Mouse (Mus musculus): Measurements from ENCODE around the gene Grm3. TPM values are rescaled to one million over a fixed set of nuclear protein-coding genes. Genes with fewer than 3 reads are reported as not detected.
A peak's percentile ranks its signal among the peaks of the same experiment; 100 is the strongest.

Grm3 gene
- polyA plus RNA-seq, 1 experiment = 54.4 TPM

DNA sequence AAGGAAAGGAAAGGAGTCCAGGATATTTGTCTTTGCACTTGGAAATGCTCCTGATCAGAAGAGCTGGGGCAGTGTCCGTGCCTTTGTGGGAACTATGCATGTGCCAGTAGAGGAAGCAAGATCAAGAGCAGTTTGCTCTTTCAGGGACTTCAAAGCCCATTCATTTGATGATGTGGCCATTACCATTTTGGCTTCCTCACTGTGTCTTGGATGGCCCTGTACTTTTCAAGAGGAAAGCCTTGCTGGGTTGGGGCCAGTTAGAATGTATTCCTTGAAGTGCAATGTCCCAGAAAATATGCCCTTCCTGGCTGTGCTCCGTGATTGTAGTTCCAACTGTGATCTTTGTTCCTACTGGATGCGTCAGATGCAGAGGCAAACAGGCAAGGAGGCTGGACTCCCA, 167.3 kb downstream of the Grm3 start:
- no peak for TF ChIP-seq POLR2A (IDR thresholded peaks at IDR 0.05; ENCODE audit: extremely low read depth, insufficient read depth, low read length)
- no peak for TF ChIP-seq CTCF (IDR thresholded peaks at IDR 0.05; ENCODE audit: extremely low read depth, insufficient read depth, low read length)
- H3K27ac ChIP-seq (ENCODE audit: insufficient read depth, low read length) = no peak overlapping the region
- no peak overlapping the region for H3K4me3 ChIP-seq (ENCODE audit: insufficient read depth, low read length)
- no peaks in the 10 kb centered on the region; the same call in 1 of the 2 replicates for H3K4me1 ChIP-seq (ENCODE audit: control insufficient read depth, insufficient read depth, low read length)

GRCm38 (mm10) chr5:9540822-9541557, 184.0 kb downstream of the Grm3 start:
- TF ChIP-seq POLR2A (IDR thresholded peaks at IDR 0.05; ENCODE audit: extremely low read depth, insufficient read depth, low read length) (no peak), CTCF (IDR thresholded peaks at IDR 0.05; ENCODE audit: extremely low read depth, insufficient read depth, low read length) (peak; percentile 49; the same call in 1 of the 2 replicates)
- no peak overlapping the region for H3K4me3 ChIP-seq (ENCODE audit: insufficient read depth, low read length)
- H3K27ac ChIP-seq (ENCODE audit: insufficient read depth, low read length) = peak overlapping the region; percentile 71
- H3K4me1 ChIP-seq (ENCODE audit: control insufficient read depth, insufficient read depth, low read length) = no peaks in the 10 kb centered on the region; the same call in 1 of the 2 replicates

- Histone ChIP-seq H3K27ac (ENCODE audit: insufficient read depth, low read length) (no peak overlapping the region), H3K4me3 (ENCODE audit: insufficient read depth, low read length) (no peak overlapping the region), H3K4me1 (ENCODE audit: control insufficient read depth, insufficient read depth, low read length) (peaks cover 3% of the 10 kb centered on the region; the same call in 1 of the 2 replicates)
- TF ChIP-seq POLR2A (IDR thresholded peaks at IDR 0.05; ENCODE audit: extremely low read depth, insufficient read depth, low read length) = no peak
- TF ChIP-seq CTCF (IDR thresholded peaks at IDR 0.05; ENCODE audit: extremely low read depth, insufficient read depth, low read length) = no peak
Observed at GRCm38 (mm10) chr5:9525507-9525906, 199.5 kb downstream of the Grm3 start.

DNA sequence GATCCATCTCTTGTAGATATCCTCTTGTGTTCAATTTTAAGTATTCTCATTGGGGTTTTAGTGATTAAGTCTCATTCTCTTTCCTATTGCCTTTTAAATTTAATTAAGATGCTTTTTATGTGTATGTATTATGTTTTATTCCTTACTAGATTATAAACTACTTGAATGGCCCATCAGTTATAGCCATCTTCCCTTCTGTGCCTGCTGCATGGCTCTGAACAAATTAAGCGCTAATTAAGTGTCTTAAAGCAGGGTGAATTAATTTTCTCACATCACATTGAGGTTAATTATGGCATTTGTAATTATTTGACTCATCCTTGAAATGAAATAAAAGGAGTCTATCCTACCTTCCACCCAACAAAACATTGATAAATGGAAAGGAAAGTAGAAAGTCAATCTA, 213.9 kb downstream of the Grm3 start:
- Histone ChIP-seq H3K4me1 (ENCODE audit: control insufficient read depth, insufficient read depth, low read length) (no peaks in the 10 kb centered on the region), H3K27ac (ENCODE audit: insufficient read depth, low read length) (no peak overlapping the region), H3K4me3 (ENCODE audit: insufficient read depth, low read length) (no peak overlapping the region)
- no peak for TF ChIP-seq POLR2A (IDR thresholded peaks at IDR 0.05; ENCODE audit: extremely low read depth, insufficient read depth, low read length)
- no peak for TF ChIP-seq CTCF (IDR thresholded peaks at IDR 0.05; ENCODE audit: extremely low read depth, insufficient read depth, low read length)

GRCm38 (mm10) chr5:9497235-9497634, 227.7 kb downstream of the Grm3 start:
- Histone ChIP-seq H3K27ac (ENCODE audit: insufficient read depth, low read length) (no peak overlapping the region), H3K4me1 (ENCODE audit: control insufficient read depth, insufficient read depth, low read length) (peaks cover 2% of the 10 kb centered on the region; the same call in 1 of the 2 replicates), H3K4me3 (ENCODE audit: insufficient read depth, low read length) (no peak overlapping the region)
- TF ChIP-seq CTCF (IDR thresholded peaks at IDR 0.05; ENCODE audit: extremely low read depth, insufficient read depth, low read length) (no peak), POLR2A (IDR thresholded peaks at IDR 0.05; ENCODE audit: extremely low read depth, insufficient read depth, low read length) (no peak)

DNA sequence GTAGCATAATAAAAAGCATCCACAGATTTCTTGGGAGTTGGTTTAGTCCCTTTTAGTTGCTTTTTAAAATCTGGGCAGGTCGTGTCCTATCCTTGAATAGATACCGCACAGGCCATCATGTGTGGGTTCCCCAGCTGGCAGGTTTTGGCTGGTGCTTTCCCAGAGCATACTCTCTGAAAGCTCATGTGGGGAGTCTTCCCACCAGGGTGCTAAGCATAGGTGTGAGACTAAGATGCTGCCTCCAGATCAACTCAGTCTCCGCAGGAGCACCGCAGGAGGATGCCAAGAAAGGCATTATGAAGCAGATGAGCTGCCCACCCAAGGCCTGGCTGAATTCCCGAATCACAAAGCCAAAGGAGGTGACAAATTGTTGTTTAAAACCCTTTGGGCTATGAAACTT, 229.5 kb downstream of the Grm3 start:
- TF ChIP-seq CTCF (IDR thresholded peaks at IDR 0.05; ENCODE audit: extremely low read depth, insufficient read depth, low read length) = no peak
- no peak for TF ChIP-seq POLR2A (IDR thresholded peaks at IDR 0.05; ENCODE audit: extremely low read depth, insufficient read depth, low read length)
- Histone ChIP-seq H3K4me3 (ENCODE audit: insufficient read depth, low read length) (no peak overlapping the region), H3K27ac (ENCODE audit: insufficient read depth, low read length) (no peak overlapping the region), H3K4me1 (ENCODE audit: control insufficient read depth, insufficient read depth, low read length) (peaks cover 2% of the 10 kb centered on the region; the same call in 1 of the 2 replicates)

- Histone ChIP-seq H3K27ac (ENCODE audit: insufficient read depth, low read length) (no peak overlapping the region), H3K4me1 (ENCODE audit: control insufficient read depth, insufficient read depth, low read length) (peaks cover 2% of the 10 kb centered on the region; the same call in 1 of the 2 replicates), H3K4me3 (ENCODE audit: insufficient read depth, low read length) (no peak overlapping the region)
- TF ChIP-seq CTCF (IDR thresholded peaks at IDR 0.05; ENCODE audit: extremely low read depth, insufficient read depth, low read length) (no peak), POLR2A (IDR thresholded peaks at IDR 0.05; ENCODE audit: extremely low read depth, insufficient read depth, low read length) (no peak)
Observed at GRCm38 (mm10) chr5:9477587-9477986, 247.4 kb downstream of the Grm3 start.

GRCm38 (mm10) chr5:9453298-9453697, 271.7 kb downstream of the Grm3 start:
- Histone ChIP-seq H3K4me3 (ENCODE audit: insufficient read depth, low read length) (no peak overlapping the region), H3K27ac (ENCODE audit: insufficient read depth, low read length) (no peak overlapping the region), H3K4me1 (ENCODE audit: control insufficient read depth, insufficient read depth, low read length) (no peaks in the 10 kb centered on the region)
- TF ChIP-seq POLR2A (IDR thresholded peaks at IDR 0.05; ENCODE audit: extremely low read depth, insufficient read depth, low read length) (no peak), CTCF (IDR thresholded peaks at IDR 0.05; ENCODE audit: extremely low read depth, insufficient read depth, low read length) (peak; percentile 43; the same call in 1 of the 2 replicates)

DNA sequence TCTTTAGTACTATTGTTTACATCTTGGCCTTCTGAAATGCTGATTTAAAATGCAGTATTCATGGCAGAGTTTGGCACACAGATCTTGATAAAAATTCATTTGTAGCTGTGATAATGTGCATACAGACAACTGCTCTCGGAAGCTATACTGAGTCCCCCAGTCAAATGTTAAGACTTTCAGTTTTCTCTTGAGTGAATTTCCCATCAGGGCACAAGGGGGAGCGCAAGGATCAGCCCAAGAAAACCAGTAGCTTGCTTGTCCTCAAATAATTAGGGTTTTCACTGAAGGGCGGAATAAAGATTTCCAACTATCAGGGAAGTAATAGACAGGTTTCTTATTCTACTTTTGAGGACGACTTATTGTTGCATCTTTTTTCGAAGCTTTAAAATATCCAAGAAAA, 275.4 kb downstream of the Grm3 start:
- TF ChIP-seq POLR2A (IDR thresholded peaks at IDR 0.05; ENCODE audit: extremely low read depth, insufficient read depth, low read length) = no peak
- TF ChIP-seq CTCF (IDR thresholded peaks at IDR 0.05; ENCODE audit: extremely low read depth, insufficient read depth, low read length) = peak; percentile 68
- Histone ChIP-seq H3K4me3 (ENCODE audit: insufficient read depth, low read length) (no peak overlapping the region), H3K4me1 (ENCODE audit: control insufficient read depth, insufficient read depth, low read length) (no peaks in the 10 kb centered on the region; the same call in 1 of the 2 replicates), H3K27ac (ENCODE audit: insufficient read depth, low read length) (no peak overlapping the region)

GRCm38 (mm10) chr5:9448931-9449330, 276.0 kb downstream of the Grm3 start:
- Histone ChIP-seq H3K4me1 (ENCODE audit: control insufficient read depth, insufficient read depth, low read length) (no peaks in the 10 kb centered on the region; the same call in 1 of the 2 replicates), H3K27ac (ENCODE audit: insufficient read depth, low read length) (no peak overlapping the region), H3K4me3 (ENCODE audit: insufficient read depth, low read length) (no peak overlapping the region)
- TF ChIP-seq POLR2A (IDR thresholded peaks at IDR 0.05; ENCODE audit: extremely low read depth, insufficient read depth, low read length) = no peak
- no peak for TF ChIP-seq CTCF (IDR thresholded peaks at IDR 0.05; ENCODE audit: extremely low read depth, insufficient read depth, low read length)

All from cortical plate, adult 2 months (tissue).